Mouse (Mus musculus): ENCODE data around the gene Qars. TPM values are rescaled to one million over a fixed set of nuclear protein-coding genes. Genes with fewer than 3 reads are reported as not detected.

Qars gene
- total RNA-seq, 2 experiments from 2014 or later, result 18.6 to 64.6 TPM

DNA sequence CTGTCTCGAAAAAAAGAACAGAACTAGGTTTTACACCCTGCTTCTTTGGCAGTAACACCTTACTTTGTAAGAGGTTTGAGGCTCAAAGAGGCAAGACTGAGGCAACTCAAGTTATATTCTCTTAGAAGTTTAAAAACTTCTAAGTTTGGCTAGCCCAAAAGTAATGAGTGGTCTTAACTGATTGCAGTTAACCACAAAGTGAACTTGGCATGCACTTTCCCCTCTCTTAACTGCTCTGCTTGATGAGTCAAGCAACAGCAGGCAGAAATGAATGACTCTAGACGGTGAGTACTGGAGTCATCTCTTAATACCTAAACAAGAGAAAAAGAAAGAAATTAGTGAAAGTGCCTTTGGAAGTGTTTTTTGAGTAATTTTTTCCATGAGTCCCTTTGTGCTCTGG lies 14.1 kb downstream of the Qars start:
- no peak for ATAC-seq (replicated peaks; ENCODE audit: low FRiP score, poor library complexity, severe bottlenecking)

DNA sequence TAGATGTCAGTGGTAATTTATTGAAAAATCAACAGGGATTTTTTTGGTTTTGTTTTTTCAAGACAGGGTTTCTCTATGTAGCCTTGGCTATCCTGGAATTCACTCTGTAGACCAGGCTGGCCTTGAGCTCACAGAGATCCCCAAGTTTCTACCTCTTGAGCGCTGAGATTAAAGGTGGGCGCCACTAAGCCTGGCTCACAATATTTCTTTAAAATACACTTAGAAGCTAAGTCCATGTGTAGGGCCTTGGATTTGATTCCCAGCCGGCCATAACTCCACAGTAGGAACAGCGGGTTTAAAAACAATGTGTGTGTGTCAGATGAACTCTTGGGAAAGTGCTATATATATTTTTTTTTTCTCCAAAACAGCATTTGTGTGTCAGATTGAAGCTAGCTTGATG lies 15.8 kb downstream of the Qars start:
- no peak for ATAC-seq (replicated peaks; ENCODE audit: low FRiP score, poor library complexity, severe bottlenecking)

DNA sequence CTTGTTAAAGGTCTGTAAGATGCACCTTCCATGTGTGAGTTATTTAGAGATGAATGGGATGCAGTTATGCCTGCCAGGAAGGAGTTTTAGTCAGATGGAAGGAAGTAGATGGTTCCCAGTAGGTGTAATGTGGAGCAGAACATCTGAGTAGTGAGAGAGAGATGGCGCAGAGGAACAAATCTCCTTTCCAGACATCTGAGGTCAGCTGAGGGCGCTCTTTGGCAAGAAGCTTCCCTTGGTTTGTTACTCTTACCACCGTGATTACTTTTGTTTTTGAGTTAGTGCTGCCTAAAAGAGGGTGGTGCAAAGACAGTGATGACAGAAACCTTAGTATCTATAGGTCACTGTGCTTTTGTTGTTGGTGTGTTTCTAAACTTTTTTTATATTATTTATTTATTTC lies 17.9 kb downstream of the Qars start:
- no peak for ATAC-seq (replicated peaks; ENCODE audit: low FRiP score, poor library complexity, severe bottlenecking)

DNA sequence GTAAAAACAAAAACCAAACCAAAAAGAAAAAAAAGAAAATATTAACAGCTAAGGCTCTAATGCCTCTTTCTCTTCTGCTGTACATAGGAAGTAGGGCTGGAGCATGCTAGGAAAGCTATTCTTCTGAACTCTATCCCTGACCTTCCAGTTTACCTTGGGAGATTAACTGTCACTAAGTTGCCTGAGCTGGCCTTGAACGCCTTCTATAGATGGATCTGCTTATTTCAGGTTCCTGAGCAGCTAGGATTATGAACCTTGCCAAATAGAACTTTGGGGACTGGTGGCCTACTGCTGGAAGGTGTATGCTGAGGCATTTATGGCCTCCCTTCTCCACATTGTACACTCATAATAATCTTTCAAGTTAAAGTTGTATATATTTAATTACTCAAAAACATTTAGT lies 23.4 kb downstream of the Qars start:
- ATAC-seq (replicated peaks; ENCODE audit: low FRiP score, poor library complexity, severe bottlenecking), result no peak

DNA sequence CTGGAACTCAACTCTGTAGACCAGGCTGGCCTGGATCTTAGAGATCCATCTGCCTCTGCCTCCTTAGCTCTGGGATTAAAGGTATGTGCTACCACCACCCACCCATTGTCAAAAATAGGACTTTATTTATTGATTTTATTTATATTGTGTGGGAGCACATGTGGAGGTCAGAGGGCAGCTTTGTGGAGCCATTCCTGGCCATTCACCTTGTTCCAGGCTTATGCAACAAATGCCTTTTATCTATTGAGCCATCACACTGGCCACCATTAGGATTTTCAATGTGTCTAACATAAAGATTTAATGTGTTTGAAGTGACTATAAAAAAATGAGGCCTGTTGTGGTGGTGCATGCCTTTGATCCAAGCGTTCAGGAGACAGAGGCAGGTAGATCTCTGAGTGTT lies 24.0 kb downstream of the Qars start:
- no peak for ATAC-seq (replicated peaks; ENCODE audit: low FRiP score, poor library complexity, severe bottlenecking)

DNA sequence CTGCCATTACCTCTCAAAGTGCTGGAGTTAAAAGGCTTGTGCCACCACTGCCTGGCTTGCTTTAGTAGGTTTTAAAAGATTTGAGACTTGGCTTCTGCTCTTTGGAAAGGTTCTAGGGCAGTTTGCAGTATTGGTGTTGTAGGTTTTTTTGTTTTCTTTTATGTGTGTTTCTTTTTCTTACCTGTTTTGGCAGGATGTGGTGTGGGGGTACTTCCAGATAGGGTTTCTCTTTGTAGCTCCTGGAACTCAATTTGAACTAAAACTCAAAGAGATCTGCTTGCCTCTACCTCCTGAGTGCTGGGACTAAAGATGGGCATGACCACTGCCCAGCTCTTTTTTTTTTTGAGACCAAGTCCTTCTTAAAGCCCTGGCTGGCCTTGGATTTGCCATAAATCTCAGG lies 33.3 kb downstream of the Qars start:
- no peak for ATAC-seq (replicated peaks; ENCODE audit: low FRiP score, poor library complexity, severe bottlenecking)

DNA sequence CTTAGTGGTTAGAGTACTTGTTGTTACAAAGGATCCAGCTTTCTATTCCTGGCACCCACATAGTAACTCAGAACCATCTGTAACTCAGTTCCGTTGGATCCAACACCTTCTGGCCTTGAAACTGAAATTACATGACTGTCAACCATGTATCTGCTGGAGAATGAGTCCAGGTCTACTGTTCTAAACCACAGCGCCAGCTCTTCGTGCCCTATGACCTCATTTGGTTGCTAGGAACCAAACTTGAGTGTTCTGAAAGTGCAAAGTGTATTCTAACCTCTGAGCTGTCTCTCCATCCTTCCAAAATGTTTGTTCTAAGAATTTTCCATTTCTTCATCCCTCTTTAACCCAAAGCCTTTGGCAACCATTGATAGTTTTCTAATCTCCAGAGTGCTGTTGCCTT lies 38.5 kb downstream of the Qars start:
- no peak for ATAC-seq (replicated peaks; ENCODE audit: low FRiP score, poor library complexity, severe bottlenecking)

DNA sequence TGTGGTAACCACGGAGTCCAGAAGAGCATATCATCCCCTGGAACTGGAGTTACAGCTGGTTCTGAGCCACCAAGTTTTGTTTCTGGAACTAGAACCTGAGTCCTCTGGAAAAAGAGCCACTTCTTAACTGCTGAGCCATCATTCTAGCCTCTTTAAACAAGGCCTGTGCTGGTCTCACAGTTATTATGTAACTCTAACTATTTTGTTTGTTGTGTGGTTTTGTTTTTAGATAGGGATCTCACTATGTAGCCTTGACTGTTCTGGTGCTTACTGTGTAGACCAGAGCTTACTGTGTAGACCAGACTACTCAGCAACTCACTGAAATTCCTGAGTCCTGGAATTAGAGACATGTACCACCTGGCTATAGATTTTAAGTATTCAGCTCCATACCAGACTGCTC lies 39.4 kb downstream of the Qars start:
- ATAC-seq (replicated peaks; ENCODE audit: low FRiP score, poor library complexity, severe bottlenecking), result no peak

DNA sequence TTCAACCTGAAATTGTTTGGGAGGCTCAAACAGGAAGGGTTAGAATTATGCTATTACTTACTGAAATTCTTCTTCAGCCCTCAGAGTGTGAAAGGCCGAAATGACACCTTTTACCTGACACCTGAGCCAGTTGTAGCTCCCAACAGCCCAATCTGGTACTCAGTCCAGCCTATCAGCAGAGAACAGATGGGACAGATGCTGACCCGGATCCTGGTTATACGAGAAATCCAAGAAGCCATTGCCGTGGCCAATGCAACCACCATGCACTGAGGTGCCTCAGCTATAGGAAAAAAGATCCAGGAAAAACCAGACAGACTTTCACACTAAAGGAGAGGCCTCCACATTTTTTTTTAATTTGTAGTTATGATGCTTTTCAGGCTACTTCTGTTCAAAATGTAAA lies 51.7 kb downstream of the Qars start:
- ATAC-seq (replicated peaks; ENCODE audit: low FRiP score, poor library complexity, severe bottlenecking), result no peak

DNA sequence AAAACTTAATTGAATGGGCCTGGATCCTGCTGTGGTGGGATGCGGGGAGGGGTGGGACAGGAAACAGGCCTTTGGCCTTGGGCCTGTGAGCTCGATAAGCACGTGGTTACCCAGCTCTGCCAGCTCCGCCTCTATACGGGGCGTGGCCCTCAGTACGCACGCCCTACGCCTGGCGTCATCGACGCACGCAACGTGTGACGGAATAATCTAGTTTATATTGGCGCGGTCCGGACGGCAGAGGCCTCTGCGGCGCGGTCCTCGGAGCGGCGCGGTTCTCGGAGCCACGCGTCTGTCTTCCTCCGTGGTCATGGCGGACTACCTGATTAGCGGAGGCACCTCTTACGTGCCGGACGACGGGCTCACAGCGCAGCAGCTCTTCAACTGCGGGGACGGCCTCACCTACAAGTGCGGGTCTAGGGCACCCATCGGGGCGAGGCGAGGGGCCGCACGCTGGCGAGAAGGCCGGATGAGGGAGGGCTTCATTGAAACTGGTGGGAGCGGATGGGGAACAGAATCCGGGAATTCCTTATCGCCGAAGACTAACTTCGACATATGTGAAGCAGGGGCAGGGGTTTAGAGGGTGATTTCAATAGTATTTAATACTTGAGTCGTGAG lies 52.8 kb downstream of the Qars start, which contains the start of gene Impdh2:
Gene Impdh2 (plus strand): TSS at position 60 of the 615 bp plus-strand sequence.
- ATAC-seq (replicated peaks; ENCODE audit: low FRiP score, poor library complexity, severe bottlenecking), result peak; percentile 97

DNA sequence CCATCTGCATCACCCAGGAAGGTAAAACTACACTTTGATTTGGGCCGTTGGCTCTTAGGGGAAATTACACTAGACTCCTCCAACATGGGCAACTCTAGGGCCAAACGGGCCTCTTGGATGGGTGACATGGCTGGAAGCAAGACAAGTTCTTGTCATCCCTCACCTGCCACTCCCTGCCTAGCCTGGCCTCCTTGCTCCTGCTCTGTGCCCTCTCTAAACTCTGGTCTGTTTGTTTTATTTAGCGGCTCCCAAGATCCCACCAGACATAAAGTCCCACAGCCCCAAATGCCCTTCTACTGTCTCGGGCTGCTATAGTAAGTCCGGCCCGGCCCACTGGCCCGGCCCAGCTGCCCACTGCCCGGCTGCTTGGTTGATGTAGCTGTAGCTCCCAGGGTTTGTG lies 56.2 kb downstream of the Qars start:
- no peak for ATAC-seq (replicated peaks; ENCODE audit: low FRiP score, poor library complexity, severe bottlenecking)

DNA sequence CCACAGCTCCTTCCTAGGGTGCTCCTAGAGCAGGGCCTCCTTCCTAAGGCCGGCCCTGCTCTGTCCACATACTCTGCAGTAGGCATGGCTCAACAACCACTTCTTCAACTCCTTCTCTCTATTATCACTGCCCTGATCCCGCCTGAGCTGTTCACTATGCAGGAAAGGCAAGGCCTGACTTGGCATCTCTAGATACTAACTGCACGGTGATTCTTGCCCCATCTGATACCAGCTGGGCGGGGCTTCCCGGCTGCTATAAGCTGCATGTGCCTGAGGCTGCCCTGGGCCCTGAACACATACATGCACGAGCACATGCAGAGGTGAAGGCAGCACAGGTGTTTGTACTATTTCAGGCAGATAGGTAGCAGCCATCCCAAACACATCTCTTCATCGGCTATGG lies 56.6 kb downstream of the Qars start:
- no peak for ATAC-seq (replicated peaks; ENCODE audit: low FRiP score, poor library complexity, severe bottlenecking)

Other genes with a start within 250 kb of the Qars start
- 1.7 and 6.7 TPM in 2 replicates for gene Dag1, start 243.7 kb upstream of the Qars start, total RNA-seq (2015; ENCODE audit: low replicate concordance)
- gene Dag1, start 243.7 kb upstream of the Qars start, total RNA-seq (2017; ENCODE audit: low replicate concordance), result 1.7 TPM in 2 replicates
- 0.58 TPM in 1 of 2 replicates, not detected in the other for gene Nicn1, start 217.3 kb upstream of the Qars start, total RNA-seq (2015; ENCODE audit: low replicate concordance)
- gene Nicn1, start 217.3 kb upstream of the Qars start, total RNA-seq (2017; ENCODE audit: low replicate concordance), result 1.0 TPM in 1 of 2 replicates, not detected in the other
- not detected in 2 replicates for gene Amt, start 210.9 kb upstream of the Qars start, total RNA-seq (2015; ENCODE audit: low replicate concordance)
- 0.51 TPM in 1 of 2 replicates, not detected in the other for gene Amt, start 210.9 kb upstream of the Qars start, total RNA-seq (2017; ENCODE audit: low replicate concordance)
- 149 and 157 TPM in 2 replicates for gene Rhoa, start 201.6 kb upstream of the Qars start, total RNA-seq (2015; ENCODE audit: low replicate concordance)
- 238 and 268 TPM in 2 replicates for gene Rhoa, start 201.6 kb upstream of the Qars start, total RNA-seq (2017; ENCODE audit: low replicate concordance)
- gene Tcta, start 201.5 kb upstream of the Qars start, total RNA-seq (2015; ENCODE audit: low replicate concordance), result 6.1 and 9.2 TPM in 2 replicates
- 4.1 and 4.5 TPM in 2 replicates for gene Tcta, start 201.5 kb upstream of the Qars start, total RNA-seq (2017; ENCODE audit: low replicate concordance)
- 5,168 and 5,395 TPM in 2 replicates for gene Gpx1, start 168.8 kb upstream of the Qars start, total RNA-seq (2015; ENCODE audit: low replicate concordance)
- gene Gpx1, start 168.8 kb upstream of the Qars start, total RNA-seq (2017; ENCODE audit: low replicate concordance), result 4,534 and 5,176 TPM in 2 replicates
- gene Usp4, start 159.9 kb upstream of the Qars start, total RNA-seq (2015; ENCODE audit: low replicate concordance), result 158 and 217 TPM in 2 replicates
- gene Usp4, start 159.9 kb upstream of the Qars start, total RNA-seq (2017; ENCODE audit: low replicate concordance), result 141 and 164 TPM in 2 replicates
- 7.3 and 8.6 TPM in 2 replicates for gene 1700102P08Rik, start 114.9 kb upstream of the Qars start, total RNA-seq (2015; ENCODE audit: low replicate concordance)
- gene 1700102P08Rik, start 114.9 kb upstream of the Qars start, total RNA-seq (2017; ENCODE audit: low replicate concordance), result 10.5 and 11.6 TPM in 2 replicates
- not detected in 2 replicates for gene Ccdc36, start 79.2 kb upstream of the Qars start, total RNA-seq (2015; ENCODE audit: low replicate concordance)
- not detected in 2 replicates for gene Ccdc36, start 79.2 kb upstream of the Qars start, total RNA-seq (2017; ENCODE audit: low replicate concordance)
- gene BC048562, start 71.2 kb upstream of the Qars start, total RNA-seq (2015; ENCODE audit: low replicate concordance), result not detected in 2 replicates
- not detected in 2 replicates for gene BC048562, start 71.2 kb upstream of the Qars start, total RNA-seq (2017; ENCODE audit: low replicate concordance)
- 6.1 and 21.7 TPM in 2 replicates for gene Ccdc71, start 47.2 kb upstream of the Qars start, total RNA-seq (2015; ENCODE audit: low replicate concordance)
- gene Ccdc71, start 47.2 kb upstream of the Qars start, total RNA-seq (2017; ENCODE audit: low replicate concordance), result 1.5 and 5.8 TPM in 2 replicates
- gene Klhdc8b, start 46.1 kb upstream of the Qars start, total RNA-seq (2015; ENCODE audit: low replicate concordance), result 0.77 and 2.9 TPM in 2 replicates
- gene Klhdc8b, start 46.1 kb upstream of the Qars start, total RNA-seq (2017; ENCODE audit: low replicate concordance), result 3.3 and 4.3 TPM in 2 replicates
- gene Lamb2, start 28.0 kb upstream of the Qars start, total RNA-seq (2015; ENCODE audit: low replicate concordance), result not detected in 2 replicates
- gene Lamb2, start 28.0 kb upstream of the Qars start, total RNA-seq (2017; ENCODE audit: low replicate concordance), result not detected in 2 replicates
- gene Usp19, start 17.1 kb upstream of the Qars start, total RNA-seq (2015; ENCODE audit: low replicate concordance), result 57.9 and 59.6 TPM in 2 replicates
- gene Usp19, start 17.1 kb upstream of the Qars start, total RNA-seq (2017; ENCODE audit: low replicate concordance), result 80.2 and 94.7 TPM in 2 replicates
- 26.9 and 40.5 TPM in 2 replicates for gene Qrich1, start 9.1 kb downstream of the Qars start, total RNA-seq (2015; ENCODE audit: low replicate concordance)
- 55.7 and 59.0 TPM in 2 replicates for gene Qrich1, start 9.1 kb downstream of the Qars start, total RNA-seq (2017; ENCODE audit: low replicate concordance)
- gene Impdh2, start 52.6 kb downstream of the Qars start, total RNA-seq (2015; ENCODE audit: low replicate concordance), result 64.2 and 120 TPM in 2 replicates
- gene Impdh2, start 52.6 kb downstream of the Qars start, total RNA-seq (2017; ENCODE audit: low replicate concordance), result 50.0 and 52.2 TPM in 2 replicates
- gene Ndufaf3, start 59.7 kb downstream of the Qars start, total RNA-seq (2015; ENCODE audit: low replicate concordance), result 8.3 and 15.9 TPM in 2 replicates
- gene Ndufaf3, start 59.7 kb downstream of the Qars start, total RNA-seq (2017; ENCODE audit: low replicate concordance), result 3.1 and 4.2 TPM in 2 replicates
- gene Dalrd3, start 62.2 kb downstream of the Qars start, total RNA-seq (2015; ENCODE audit: low replicate concordance), result 26.8 and 47.5 TPM in 2 replicates
- 10.3 and 11.4 TPM in 2 replicates for gene Dalrd3, start 62.2 kb downstream of the Qars start, total RNA-seq (2017; ENCODE audit: low replicate concordance)
- gene Wdr6, start 71.0 kb downstream of the Qars start, total RNA-seq (2015; ENCODE audit: low replicate concordance), result 2.1 and 4.0 TPM in 2 replicates
- 1.5 and 1.7 TPM in 2 replicates for gene Wdr6, start 71.0 kb downstream of the Qars start, total RNA-seq (2017; ENCODE audit: low replicate concordance)
- not detected in 2 replicates for gene P4htm, start 90.0 kb downstream of the Qars start, total RNA-seq (2015; ENCODE audit: low replicate concordance)
- gene P4htm, start 90.0 kb downstream of the Qars start, total RNA-seq (2017; ENCODE audit: low replicate concordance), result 1.8 TPM in 1 of 2 replicates, not detected in the other
- gene Arih2, start 141.7 kb downstream of the Qars start, total RNA-seq (2015; ENCODE audit: low replicate concordance), result 36.6 and 115 TPM in 2 replicates
- gene Arih2, start 141.7 kb downstream of the Qars start, total RNA-seq (2017; ENCODE audit: low replicate concordance), result 83.3 and 101 TPM in 2 replicates
- gene Slc25a20, start 154.4 kb downstream of the Qars start, total RNA-seq (2015; ENCODE audit: low replicate concordance), result 4.2 and 6.5 TPM in 2 replicates
- gene Slc25a20, start 154.4 kb downstream of the Qars start, total RNA-seq (2017; ENCODE audit: low replicate concordance), result 2.2 and 4.9 TPM in 2 replicates
- 2.9 and 5.9 TPM in 2 replicates for gene Prkar2a, start 181.6 kb downstream of the Qars start, total RNA-seq (2015; ENCODE audit: low replicate concordance)
- gene Prkar2a, start 181.6 kb downstream of the Qars start, total RNA-seq (2017; ENCODE audit: low replicate concordance), result 1.4 and 3.1 TPM in 2 replicates

All from erythroblast, adult 5-6 weeks (primary cell).